Mouse (Mus musculus): ENCODE data around the gene Cd79a. TPM values are rescaled to one million over a fixed set of nuclear protein-coding genes. Genes with fewer than 3 reads are reported as not detected.
A peak's percentile ranks its signal among the peaks of the same experiment; 100 is the strongest.
"Not testable (repeated sequence)": the region's sequence is repeated elsewhere in the genome, so short reads cannot be mapped to it uniquely, and the experiment has no call there.

Cd79a gene
- polyA plus RNA-seq, 2 experiments: 1.0 to 2.0 TPM

DNA sequence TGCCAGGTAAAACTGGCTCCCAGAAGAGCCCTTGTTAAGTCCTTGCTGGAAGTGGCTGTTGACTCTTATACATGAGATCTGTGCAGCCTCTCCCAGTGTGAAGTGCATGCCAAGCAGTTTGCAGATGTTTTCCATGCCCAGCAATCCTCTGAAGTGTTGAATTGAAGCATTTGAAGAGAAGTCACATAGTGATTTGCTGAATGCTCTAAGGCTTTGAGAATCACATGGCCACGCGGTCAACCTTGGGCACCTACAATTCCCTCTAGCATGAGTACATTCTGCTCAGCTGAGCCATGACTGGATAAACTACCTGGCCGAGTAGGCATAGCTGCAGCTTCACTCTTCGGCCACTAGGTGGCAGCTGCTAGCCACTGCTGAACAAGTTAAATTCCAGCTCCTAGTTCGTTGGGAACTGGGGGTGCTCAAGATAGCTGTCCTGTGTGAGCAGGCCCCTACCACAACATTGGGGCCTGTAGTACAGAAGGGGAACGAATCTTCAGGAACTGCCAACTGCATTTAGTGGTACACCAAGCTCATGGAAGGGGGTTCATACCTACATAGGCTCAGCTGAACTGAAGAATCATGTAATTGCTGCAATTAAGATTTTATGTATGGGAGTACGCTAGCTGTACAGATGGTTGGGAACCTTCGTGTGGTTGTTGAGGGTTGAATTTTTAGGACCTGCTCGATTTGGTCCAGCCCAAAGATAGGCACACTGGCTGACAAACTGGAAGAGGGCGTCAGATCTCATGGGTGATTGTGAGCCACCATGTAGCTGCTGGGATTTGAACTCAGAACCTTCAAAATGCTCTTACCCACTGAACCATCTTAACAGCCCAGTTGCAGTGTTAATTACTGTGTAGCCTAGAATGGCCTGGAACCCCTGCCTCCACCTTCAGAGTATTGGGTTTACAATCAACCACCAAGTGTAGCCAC is 6.6 kb upstream of the Cd79a start:
- DNase-seq (ENCODE audit: low read depth in 3 of 3, low spot score in 3 of 3): peak; percentile 66 to 75 (median 67)
- H3K4me2 ChIP-seq (ENCODE audit: low read depth): no peak overlapping the region
- H3K4me3 ChIP-seq (ENCODE audit: insufficient read depth in 1 of 2, low read depth in 2 of 2, low read length in 2 of 2): no peak overlapping the region
- peaks cover 48% of the 10 kb centered on the region for H3K36me3 ChIP-seq (replicated peaks; ENCODE audit: control insufficient read depth, insufficient read depth, low read depth)
- H3K4me1 ChIP-seq (replicated peaks; ENCODE audit: control insufficient read depth in 2 of 2, insufficient read depth in 2 of 2, low read length in 1 of 2): peaks cover 5 to 18% of the 10 kb centered on the region in 2 experiments; a peak in 3 of 4 replicates
- H3K9me3 ChIP-seq (ENCODE audit: control insufficient read depth, low read length): no peaks in the 10 kb centered on the region
- TF ChIP-seq EP300 (IDR thresholded peaks at IDR 0.05; ENCODE audit: low read depth) (peak; percentile 9), CTCF (IDR thresholded peaks at IDR 0.05; ENCODE audit: low read depth) (peak; percentile 100)
- H3K27me3 ChIP-seq (ENCODE audit: control insufficient read depth, insufficient read depth, low read length): no peaks in the 10 kb centered on the region
- H3K9ac ChIP-seq (replicated peaks): no peak overlapping the region
- ATAC-seq (ENCODE audit: insufficient read depth): peak; percentile 68
- 18% methylated on average over 10 of the region's 10 CpGs for WGBS (ENCODE audit: insufficient replicate concordance)
- no peak overlapping the region for H3K27ac ChIP-seq

DNA sequence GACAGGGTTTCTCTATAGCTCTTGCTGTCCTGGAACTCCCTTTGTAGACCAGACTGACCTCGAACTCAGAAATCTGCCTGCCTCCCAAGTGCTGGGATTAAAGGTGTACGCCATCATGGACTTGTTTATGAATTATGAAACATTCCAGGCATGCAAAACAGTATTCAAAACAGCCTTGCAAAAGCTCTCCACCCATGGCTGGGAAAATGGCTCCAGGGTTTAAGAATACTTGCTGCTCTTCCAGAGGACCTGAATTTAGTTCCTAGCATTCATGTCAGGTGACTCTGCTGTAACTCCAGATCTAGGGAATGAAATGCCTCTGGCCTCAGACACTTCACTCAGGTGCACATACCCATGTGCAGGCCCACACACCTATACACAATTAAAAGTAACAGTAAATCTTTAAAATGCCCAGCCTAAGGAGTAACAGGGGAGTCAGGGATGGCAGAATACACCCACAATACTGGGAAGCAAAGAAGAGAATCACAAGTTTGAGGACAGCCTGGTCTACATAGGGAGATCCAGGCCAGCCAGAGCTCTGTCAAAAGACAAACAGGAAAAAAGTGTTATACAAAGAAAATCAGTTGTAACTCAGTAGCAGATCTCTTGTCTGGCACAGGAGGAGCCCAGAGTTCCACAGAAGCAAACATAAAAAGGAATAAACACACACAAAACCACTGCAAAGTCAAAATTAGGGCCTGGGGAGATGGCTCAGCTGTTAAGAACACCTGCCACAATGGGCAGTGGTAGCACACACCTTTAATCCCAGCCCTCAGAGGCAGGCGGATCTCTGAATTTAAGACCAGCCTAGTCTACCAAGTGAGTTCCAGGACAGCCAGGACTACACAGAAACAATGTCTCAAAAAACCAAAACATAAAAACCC is 5.7 kb upstream of the Cd79a start:
- 58% methylated on average over 3 of the region's 3 CpGs for WGBS (ENCODE audit: insufficient replicate concordance)
- H3K9ac ChIP-seq (replicated peaks): no peak overlapping the region
- H3K4me2 ChIP-seq (ENCODE audit: low read depth): no peak overlapping the region
- H3K9me3 ChIP-seq (ENCODE audit: control insufficient read depth, low read length): no peaks in the 10 kb centered on the region
- peaks cover 0 to 10% of the 10 kb centered on the region in 2 experiments; a peak in 2 of 4 replicates for H3K4me1 ChIP-seq (replicated peaks; ENCODE audit: control insufficient read depth in 2 of 2, insufficient read depth in 2 of 2, low read length in 1 of 2)
- ATAC-seq (ENCODE audit: insufficient read depth): no peak
- H3K4me3 ChIP-seq (ENCODE audit: insufficient read depth in 1 of 2, low read depth in 2 of 2, low read length in 2 of 2): no peak overlapping the region
- DNase-seq (ENCODE audit: low read depth in 3 of 3, low spot score in 3 of 3): no peak
- peaks cover 39% of the 10 kb centered on the region for H3K36me3 ChIP-seq (replicated peaks; ENCODE audit: control insufficient read depth, insufficient read depth, low read depth)
- TF ChIP-seq EP300 (IDR thresholded peaks at IDR 0.05; ENCODE audit: low read depth) (no peak), CTCF (IDR thresholded peaks at IDR 0.05; ENCODE audit: low read depth) (no peak)
- H3K27ac ChIP-seq: peak overlapping the region; percentile 3; the same call in 1 of the 2 replicates
- H3K27me3 ChIP-seq (ENCODE audit: control insufficient read depth, insufficient read depth, low read length): no peaks in the 10 kb centered on the region

DNA sequence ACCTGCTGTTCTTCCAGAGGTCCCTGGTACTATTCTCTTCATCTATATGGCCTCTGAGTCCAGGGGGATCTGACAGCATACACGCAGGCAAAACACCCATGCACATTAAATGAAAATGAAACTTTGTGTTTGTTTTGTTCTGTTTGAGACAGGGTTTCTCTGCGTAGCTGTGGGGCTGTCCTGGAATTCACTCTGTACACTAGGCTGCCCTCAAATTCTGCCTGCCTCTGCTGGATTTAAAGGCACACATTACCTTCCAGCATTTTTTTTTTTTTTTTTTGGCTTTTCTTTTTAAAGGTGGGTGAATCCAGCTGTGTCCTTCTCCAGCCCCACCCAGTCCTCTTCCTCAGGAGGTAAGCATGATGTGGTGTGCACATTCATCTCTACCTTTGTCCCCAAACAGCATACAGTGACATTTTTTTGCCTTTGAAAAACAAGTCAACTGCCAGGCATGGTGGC is 5.0 kb upstream of the Cd79a start:
- peaks cover 32% of the 10 kb centered on the region for H3K36me3 ChIP-seq (replicated peaks; ENCODE audit: control insufficient read depth, insufficient read depth, low read depth)
- H3K9ac ChIP-seq (replicated peaks): no peak overlapping the region
- H3K27ac ChIP-seq: peak overlapping the region; percentile 3; the same call in 1 of the 2 replicates
- ATAC-seq (ENCODE audit: insufficient read depth) (no peak), DNase-seq (ENCODE audit: low read depth in 3 of 3, low spot score in 3 of 3) (no peak)
- TF ChIP-seq EP300 (IDR thresholded peaks at IDR 0.05; ENCODE audit: low read depth): no peak
- no peak for TF ChIP-seq CTCF (IDR thresholded peaks at IDR 0.05; ENCODE audit: low read depth)
- H3K9me3 ChIP-seq (ENCODE audit: control insufficient read depth, low read length): no peaks in the 10 kb centered on the region
- WGBS (ENCODE audit: insufficient replicate concordance): 66% methylated on average over 2 of the region's 2 CpGs
- H3K4me2 ChIP-seq (ENCODE audit: low read depth): no peak overlapping the region
- peaks cover 0 to 5% of the 10 kb centered on the region in 2 experiments; a peak in 2 of 4 replicates for H3K4me1 ChIP-seq (replicated peaks; ENCODE audit: control insufficient read depth in 2 of 2, insufficient read depth in 2 of 2, low read length in 1 of 2)
- H3K27me3 ChIP-seq (ENCODE audit: control insufficient read depth, insufficient read depth, low read length): no peaks in the 10 kb centered on the region
- H3K4me3 ChIP-seq (ENCODE audit: insufficient read depth in 1 of 2, low read depth in 2 of 2, low read length in 2 of 2): no peak overlapping the region

DNA sequence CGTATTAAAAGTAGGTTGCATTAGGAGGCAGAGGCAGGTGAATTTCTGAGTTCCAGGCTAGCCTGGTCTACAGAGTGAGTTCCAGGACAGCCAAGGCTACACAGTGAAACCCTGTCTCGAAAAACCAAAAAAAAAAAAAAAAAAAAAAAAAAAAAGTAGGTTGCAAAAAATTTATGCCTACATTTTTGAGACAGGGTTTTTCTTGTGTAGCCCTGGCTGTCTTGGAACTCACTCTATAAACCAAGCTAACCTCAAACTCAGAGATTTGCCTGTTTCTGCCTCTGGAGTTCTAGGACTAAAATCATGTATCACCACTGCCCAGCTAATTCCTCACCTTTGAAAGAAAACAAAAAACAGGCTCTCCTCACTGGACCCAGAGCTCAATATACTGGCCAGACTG is 1.4 kb upstream of the Cd79a start:
- H3K9me3 ChIP-seq (ENCODE audit: control insufficient read depth, low read length); H3K36me3 ChIP-seq (replicated peaks; ENCODE audit: control insufficient read depth, insufficient read depth, low read depth); H3K4me1 ChIP-seq (replicated peaks; ENCODE audit: control insufficient read depth in 2 of 2, insufficient read depth in 2 of 2, low read length in 1 of 2); H3K27me3 ChIP-seq (ENCODE audit: control insufficient read depth, insufficient read depth, low read length); DNase-seq (ENCODE audit: low read depth in 3 of 3, low spot score in 3 of 3); H3K27ac ChIP-seq; H3K4me3 ChIP-seq (ENCODE audit: insufficient read depth in 1 of 2, low read depth in 2 of 2, low read length in 2 of 2); ATAC-seq (ENCODE audit: insufficient read depth); H3K9ac ChIP-seq (replicated peaks); H3K4me2 ChIP-seq (ENCODE audit: low read depth): not testable (repeated sequence)
- WGBS (ENCODE audit: insufficient replicate concordance): 64% methylated on average over 2 of the region's 2 CpGs
